Mouse (Mus musculus): ENCODE data around the gene Slc8a2. TPM values are rescaled to one million over a fixed set of nuclear protein-coding genes. Genes with fewer than 3 reads are reported as not detected.

Slc8a2 gene
- polyA plus RNA-seq, 1 experiment from 2014 or later: 0.25 TPM

GRCm38 (mm10) chr7:16101081-16101480 lies 28.5 kb upstream of the Slc8a2 start:
- no peak for ATAC-seq (replicated peaks; ENCODE audit: insufficient number of reproducible peaks, low FRiP score, low TSS enrichment, low read depth)
- peaks cover 2% of the 10 kb centered on the region for H3K36me3 ChIP-seq (replicated peaks; ENCODE audit: control insufficient read depth, insufficient read depth, low read depth, low read length)
- no peak overlapping the region for H3K4me2 ChIP-seq (ENCODE audit: low read depth, low read length)
- no peak overlapping the region for H3K27ac ChIP-seq (replicated peaks; ENCODE audit: low read depth, low read length)
- 69% methylated on average over 7 of the region's 7 CpGs for WGBS
- no peak for DNase-seq (ENCODE audit: low spot score)
- no peaks in the 10 kb centered on the region for H3K27me3 ChIP-seq (ENCODE audit: control insufficient read depth, insufficient read depth, low read length)
- H3K9me3 ChIP-seq (replicated peaks; ENCODE audit: control insufficient read depth, low read length): no peaks in the 10 kb centered on the region
- H3K4me1 ChIP-seq (ENCODE audit: control insufficient read depth, insufficient read depth, low read length): peaks cover 5% of the 10 kb centered on the region
- no peak overlapping the region for H3K9ac ChIP-seq (replicated peaks; ENCODE audit: low read length)
- H3K4me3 ChIP-seq (ENCODE audit: low read depth, low read length): no peak overlapping the region

DNA sequence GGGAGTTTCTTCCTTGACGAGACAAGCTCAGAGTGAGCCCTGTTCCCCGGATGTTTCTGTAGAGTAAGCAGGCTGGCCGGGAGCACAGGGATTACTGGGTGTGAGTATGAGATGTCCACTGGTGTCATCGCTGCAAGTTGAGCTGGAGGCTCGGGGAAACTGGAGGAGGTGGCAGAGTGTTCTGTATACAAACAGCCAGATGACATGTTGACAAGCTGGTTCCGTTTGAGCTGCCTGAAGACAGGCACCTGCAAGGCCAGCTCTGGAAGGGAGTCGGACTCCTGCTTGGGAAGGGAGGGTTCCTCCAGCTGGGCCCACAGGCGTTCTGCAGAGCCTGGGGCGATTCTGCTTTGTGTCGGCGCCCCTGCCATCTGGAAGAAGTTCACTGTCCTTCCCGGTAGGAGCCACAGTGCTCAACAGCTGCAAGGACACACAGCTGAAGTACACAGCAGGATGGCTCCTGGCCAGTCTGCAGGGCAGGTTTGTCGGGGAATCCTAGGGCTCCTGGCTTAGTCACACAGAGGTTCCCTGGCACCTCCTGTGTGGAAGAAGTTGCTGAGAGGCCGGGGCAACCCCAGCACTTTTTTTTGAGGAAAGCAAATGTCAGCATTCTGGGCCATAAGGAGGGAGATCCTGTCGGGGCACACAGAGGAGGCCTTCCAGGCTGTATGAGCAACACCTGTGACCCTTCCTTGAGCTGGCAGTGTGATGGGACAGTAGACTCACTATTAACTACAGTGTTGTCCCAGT lies 27.7 kb upstream of the Slc8a2 start:
- H3K36me3 ChIP-seq (replicated peaks; ENCODE audit: control insufficient read depth, insufficient read depth, low read depth, low read length): peaks cover 2% of the 10 kb centered on the region
- no peak overlapping the region for H3K4me2 ChIP-seq (ENCODE audit: low read depth, low read length)
- peaks cover 5% of the 10 kb centered on the region for H3K4me1 ChIP-seq (ENCODE audit: control insufficient read depth, insufficient read depth, low read length)
- no peaks in the 10 kb centered on the region for H3K27me3 ChIP-seq (ENCODE audit: control insufficient read depth, insufficient read depth, low read length)
- ATAC-seq (replicated peaks; ENCODE audit: insufficient number of reproducible peaks, low FRiP score, low TSS enrichment, low read depth) (no peak), DNase-seq (ENCODE audit: low spot score) (no peak)
- H3K27ac ChIP-seq (replicated peaks; ENCODE audit: low read depth, low read length): no peak overlapping the region
- H3K9ac ChIP-seq (replicated peaks; ENCODE audit: low read length): no peak overlapping the region
- H3K9me3 ChIP-seq (replicated peaks; ENCODE audit: control insufficient read depth, low read length): no peaks in the 10 kb centered on the region
- 71% methylated on average over 15 of the region's 15 CpGs for WGBS
- no peak overlapping the region for H3K4me3 ChIP-seq (ENCODE audit: low read depth, low read length)

DNA sequence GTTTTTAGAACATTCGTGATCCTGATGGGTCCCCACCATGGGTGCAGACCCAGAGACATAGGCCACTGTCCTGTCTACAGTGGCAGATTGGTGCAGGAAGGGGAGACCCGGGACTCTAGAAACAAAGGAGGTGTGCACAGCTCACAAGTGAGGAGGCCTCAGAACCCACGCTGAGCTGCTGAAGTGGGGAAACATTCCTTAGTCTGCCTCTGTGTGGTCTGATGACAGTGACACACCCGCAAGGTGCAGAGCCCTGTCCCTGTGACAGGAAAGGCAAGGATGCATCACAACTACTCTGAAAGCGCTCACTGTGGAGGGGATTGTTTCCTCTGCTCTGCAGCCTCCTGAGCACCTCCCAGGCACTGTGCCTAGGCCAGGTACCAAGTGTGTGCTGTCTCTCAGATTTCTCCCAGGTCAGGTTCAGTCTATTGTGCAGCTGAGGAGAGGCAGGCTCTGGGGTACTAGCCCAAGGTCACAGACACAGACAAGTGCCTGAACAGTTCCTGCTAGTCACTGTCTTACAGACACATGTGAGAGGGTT lies 26.9 kb upstream of the Slc8a2 start:
- 87% methylated on average over 5 of the region's 5 CpGs for WGBS
- Histone ChIP-seq H3K4me2 (ENCODE audit: low read depth, low read length) (no peak overlapping the region), H3K27me3 (ENCODE audit: control insufficient read depth, insufficient read depth, low read length) (no peaks in the 10 kb centered on the region), H3K4me3 (ENCODE audit: low read depth, low read length) (no peak overlapping the region), H3K27ac (replicated peaks; ENCODE audit: low read depth, low read length) (no peak overlapping the region), H3K9me3 (replicated peaks; ENCODE audit: control insufficient read depth, low read length) (no peaks in the 10 kb centered on the region), H3K9ac (replicated peaks; ENCODE audit: low read length) (no peak overlapping the region), H3K4me1 (ENCODE audit: control insufficient read depth, insufficient read depth, low read length) (peaks cover 5% of the 10 kb centered on the region), H3K36me3 (replicated peaks; ENCODE audit: control insufficient read depth, insufficient read depth, low read depth, low read length) (peaks cover 2% of the 10 kb centered on the region)
- DNase-seq (ENCODE audit: low spot score) (no peak), ATAC-seq (replicated peaks; ENCODE audit: insufficient number of reproducible peaks, low FRiP score, low TSS enrichment, low read depth) (no peak)

GRCm38 (mm10) chr7:16103760-16104159 lies 25.9 kb upstream of the Slc8a2 start:
- H3K4me1 ChIP-seq (ENCODE audit: control insufficient read depth, insufficient read depth, low read length): peaks cover 5% of the 10 kb centered on the region
- H3K27me3 ChIP-seq (ENCODE audit: control insufficient read depth, insufficient read depth, low read length): no peaks in the 10 kb centered on the region
- no peak; the same call in 1 of the 2 replicates for ATAC-seq (replicated peaks; ENCODE audit: insufficient number of reproducible peaks, low FRiP score, low TSS enrichment, low read depth)
- DNase-seq (ENCODE audit: low spot score): no peak
- H3K4me2 ChIP-seq (ENCODE audit: low read depth, low read length): no peak overlapping the region
- no peak overlapping the region for H3K4me3 ChIP-seq (ENCODE audit: low read depth, low read length)
- H3K36me3 ChIP-seq (replicated peaks; ENCODE audit: control insufficient read depth, insufficient read depth, low read depth, low read length): peaks cover 2% of the 10 kb centered on the region
- WGBS: 65% methylated on average over 6 of the region's 6 CpGs
- H3K9me3 ChIP-seq (replicated peaks; ENCODE audit: control insufficient read depth, low read length): no peaks in the 10 kb centered on the region
- no peak overlapping the region for H3K27ac ChIP-seq (replicated peaks; ENCODE audit: low read depth, low read length)
- H3K9ac ChIP-seq (replicated peaks; ENCODE audit: low read length): no peak overlapping the region

DNA sequence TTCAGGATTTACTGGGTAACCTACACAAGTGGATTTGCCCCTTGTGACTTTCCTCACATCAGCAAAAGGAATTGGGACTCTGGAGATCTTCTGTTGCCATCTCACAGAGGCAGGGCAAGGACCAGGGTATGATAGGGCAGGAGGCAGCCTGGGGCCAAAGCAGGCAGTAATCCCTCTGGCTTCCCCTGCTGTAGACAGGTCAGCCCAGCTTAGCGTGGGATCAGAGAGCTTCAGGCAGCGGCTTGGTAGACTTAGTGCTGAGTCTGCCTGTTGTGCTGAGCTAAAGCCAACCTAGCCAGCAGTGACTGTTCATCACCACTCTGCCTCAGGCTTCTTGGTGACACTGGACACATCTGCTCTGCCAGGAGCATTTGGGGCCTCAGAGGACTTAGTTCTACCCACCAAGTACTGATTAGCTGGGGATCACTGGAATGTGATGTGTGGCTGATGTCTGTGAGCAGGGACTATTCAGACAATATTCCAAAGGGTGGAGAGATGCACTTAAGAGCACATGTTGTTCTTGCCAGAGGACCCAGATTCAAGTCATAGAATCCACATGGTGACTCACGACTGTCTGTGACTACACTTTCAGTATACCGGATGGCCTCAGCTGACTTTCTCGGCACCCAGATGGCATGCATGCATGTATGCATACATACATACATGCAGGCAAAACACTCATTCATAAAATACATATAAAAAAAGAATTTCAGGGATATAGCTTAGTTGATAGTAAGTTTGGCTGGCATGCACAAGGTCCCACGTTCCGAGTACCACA lies 24.8 kb upstream of the Slc8a2 start:
- Histone ChIP-seq H3K27me3 (ENCODE audit: control insufficient read depth, insufficient read depth, low read length) (no peaks in the 10 kb centered on the region), H3K9me3 (replicated peaks; ENCODE audit: control insufficient read depth, low read length) (no peaks in the 10 kb centered on the region), H3K4me1 (ENCODE audit: control insufficient read depth, insufficient read depth, low read length) (0 out of 2 replicates have a peak, but pooled peaks cover 2% of the 10 kb centered on the region), H3K27ac (replicated peaks; ENCODE audit: low read depth, low read length) (no peak overlapping the region), H3K36me3 (replicated peaks; ENCODE audit: control insufficient read depth, insufficient read depth, low read depth, low read length) (peaks cover 5% of the 10 kb centered on the region), H3K4me2 (ENCODE audit: low read depth, low read length) (no peak overlapping the region), H3K4me3 (ENCODE audit: low read depth, low read length) (no peak overlapping the region), H3K9ac (replicated peaks; ENCODE audit: low read length) (no peak overlapping the region)
- WGBS: 95% methylated on average over 7 of the region's 7 CpGs
- no peak for ATAC-seq (replicated peaks; ENCODE audit: insufficient number of reproducible peaks, low FRiP score, low TSS enrichment, low read depth)
- no peak for DNase-seq (ENCODE audit: low spot score)

- peaks cover 15% of the 10 kb centered on the region for H3K36me3 ChIP-seq (replicated peaks; ENCODE audit: control insufficient read depth, insufficient read depth, low read depth, low read length)
- no peaks in the 10 kb centered on the region for H3K27me3 ChIP-seq (ENCODE audit: control insufficient read depth, insufficient read depth, low read length)
- H3K9ac ChIP-seq (replicated peaks; ENCODE audit: low read length): no peak overlapping the region
- ATAC-seq (replicated peaks; ENCODE audit: insufficient number of reproducible peaks, low FRiP score, low TSS enrichment, low read depth) (no peak), DNase-seq (ENCODE audit: low spot score) (no peak)
- no peak overlapping the region for H3K4me3 ChIP-seq (ENCODE audit: low read depth, low read length)
- no peaks in the 10 kb centered on the region for H3K9me3 ChIP-seq (replicated peaks; ENCODE audit: control insufficient read depth, low read length)
- H3K4me1 ChIP-seq (ENCODE audit: control insufficient read depth, insufficient read depth, low read length): no peaks in the 10 kb centered on the region
- no peak overlapping the region for H3K27ac ChIP-seq (replicated peaks; ENCODE audit: low read depth, low read length)
- no peak overlapping the region for H3K4me2 ChIP-seq (ENCODE audit: low read depth, low read length)
- 92% methylated on average over 9 of the region's 9 CpGs for WGBS
Measured at GRCm38 (mm10) chr7:16108886-16109542, 20.6 kb upstream of the Slc8a2 start.

GRCm38 (mm10) chr7:16110158-16110557 lies 19.5 kb upstream of the Slc8a2 start:
- H3K36me3 ChIP-seq (replicated peaks; ENCODE audit: control insufficient read depth, insufficient read depth, low read depth, low read length): peaks cover 13% of the 10 kb centered on the region

More at GRCm38 (mm10) chr7:16110158-16110557, 19.5 kb upstream of the Slc8a2 start:
- Histone ChIP-seq H3K4me2 (ENCODE audit: low read depth, low read length) (no peak overlapping the region), H3K4me1 (ENCODE audit: control insufficient read depth, insufficient read depth, low read length) (no peaks in the 10 kb centered on the region), H3K27ac (replicated peaks; ENCODE audit: low read depth, low read length) (no peak overlapping the region), H3K4me3 (ENCODE audit: low read depth, low read length) (no peak overlapping the region), H3K27me3 (ENCODE audit: control insufficient read depth, insufficient read depth, low read length) (no peaks in the 10 kb centered on the region), H3K9me3 (replicated peaks; ENCODE audit: control insufficient read depth, low read length) (no peaks in the 10 kb centered on the region), H3K9ac (replicated peaks; ENCODE audit: low read length) (no peak overlapping the region)
- ATAC-seq (replicated peaks; ENCODE audit: insufficient number of reproducible peaks, low FRiP score, low TSS enrichment, low read depth) (no peak), DNase-seq (ENCODE audit: low spot score) (no peak)
- WGBS: 93% methylated on average over 8 of the region's 8 CpGs

All from embryonic facial prominence, embryonic 11.5 days (tissue).